Mouse (Mus musculus): ENCODE measurements around the gene P4ha3. TPM values are rescaled to one million over a fixed set of nuclear protein-coding genes. Genes with fewer than 3 reads are reported as not detected.

P4ha3 gene
- polyA plus RNA-seq, 1 experiment from 2014 or later: 4.4 TPM

DNA sequence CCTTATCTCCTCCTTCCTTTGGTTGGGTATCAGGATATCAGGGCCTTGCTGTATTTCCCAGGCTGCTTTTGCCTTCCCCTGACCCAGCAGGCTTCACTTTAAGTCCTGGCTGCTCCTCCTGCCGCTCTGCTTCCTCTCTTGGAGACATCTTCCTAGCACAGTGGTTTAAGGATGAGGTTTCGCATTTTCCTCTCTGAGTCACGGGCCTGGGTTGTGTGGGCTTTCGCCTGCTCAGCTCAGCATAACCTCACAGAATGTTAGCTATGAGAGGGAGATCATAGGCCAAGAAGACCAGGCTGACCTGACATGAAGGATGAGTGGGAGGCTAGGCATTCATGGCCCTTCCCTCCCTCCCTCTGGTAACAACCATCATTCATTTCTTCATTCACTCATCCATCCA is 27.4 kb downstream of the P4ha3 start:
- H3K9me3 ChIP-seq (replicated peaks; ENCODE audit: control insufficient read depth, low read length): no peaks in the 10 kb centered on the region
- no peak overlapping the region for H3K4me2 ChIP-seq (ENCODE audit: low read depth, low read length)
- no peak overlapping the region for H3K9ac ChIP-seq (ENCODE audit: low read length)
- no peak overlapping the region for H3K4me3 ChIP-seq (replicated peaks; ENCODE audit: low read length)
- H3K36me3 ChIP-seq (ENCODE audit: control insufficient read depth, insufficient read depth, low read length): no peaks in the 10 kb centered on the region
- no peak for ATAC-seq (ENCODE audit: insufficient read depth, low FRiP score)
- no peak overlapping the region for H3K27ac ChIP-seq (ENCODE audit: low read length)
- H3K4me1 ChIP-seq (ENCODE audit: control insufficient read depth, insufficient read depth, low read length): peaks cover 7% of the 10 kb centered on the region; the same call in 1 of the 2 replicates
- 87% methylated on average over 4 of the region's 4 CpGs for WGBS
- no peaks in the 10 kb centered on the region for H3K27me3 ChIP-seq (ENCODE audit: control insufficient read depth, insufficient read depth, low read length)

DNA sequence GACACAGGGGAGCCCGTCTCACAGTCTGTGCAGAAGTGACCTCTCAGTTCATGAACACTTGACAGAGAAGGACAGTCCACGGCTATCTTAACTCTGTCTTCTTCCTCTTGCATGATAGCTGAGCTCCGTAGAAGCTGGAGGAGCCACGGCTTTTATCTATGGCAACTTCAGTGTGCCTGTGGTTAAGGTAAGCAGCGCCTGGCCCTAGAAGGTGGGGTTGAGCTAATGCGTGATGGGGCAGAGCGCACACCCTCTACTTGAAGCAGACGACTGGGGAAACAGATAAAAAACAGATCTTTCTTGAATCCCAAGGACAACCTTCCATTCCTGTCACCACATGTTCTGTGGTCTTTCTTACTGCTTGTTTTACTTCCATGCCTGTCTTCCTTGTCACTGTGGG is 31.6 kb downstream of the P4ha3 start:
- no peaks in the 10 kb centered on the region for H3K9me3 ChIP-seq (replicated peaks; ENCODE audit: control insufficient read depth, low read length)
- ATAC-seq (ENCODE audit: insufficient read depth, low FRiP score): no peak
- 83% methylated on average over 8 of the region's 8 CpGs for WGBS
- H3K27me3 ChIP-seq (ENCODE audit: control insufficient read depth, insufficient read depth, low read length): no peaks in the 10 kb centered on the region
- H3K4me1 ChIP-seq (ENCODE audit: control insufficient read depth, insufficient read depth, low read length): no peaks in the 10 kb centered on the region
- no peak overlapping the region for H3K9ac ChIP-seq (ENCODE audit: low read length)
- no peaks in the 10 kb centered on the region for H3K36me3 ChIP-seq (ENCODE audit: control insufficient read depth, insufficient read depth, low read length)
- no peak overlapping the region for H3K4me2 ChIP-seq (ENCODE audit: low read depth, low read length)
- no peak overlapping the region for H3K4me3 ChIP-seq (replicated peaks; ENCODE audit: low read length)
- no peak overlapping the region for H3K27ac ChIP-seq (ENCODE audit: low read length)

- 97% methylated on average over 5 of the region's 5 CpGs for WGBS
- H3K27ac ChIP-seq (ENCODE audit: low read length): no peak overlapping the region
- no peaks in the 10 kb centered on the region for H3K9me3 ChIP-seq (replicated peaks; ENCODE audit: control insufficient read depth, low read length)
- H3K36me3 ChIP-seq (ENCODE audit: control insufficient read depth, insufficient read depth, low read length): no peaks in the 10 kb centered on the region
- no peak overlapping the region for H3K4me2 ChIP-seq (ENCODE audit: low read depth, low read length)
- H3K4me1 ChIP-seq (ENCODE audit: control insufficient read depth, insufficient read depth, low read length): no peaks in the 10 kb centered on the region
- H3K27me3 ChIP-seq (ENCODE audit: control insufficient read depth, insufficient read depth, low read length): no peaks in the 10 kb centered on the region
- no peak for ATAC-seq (ENCODE audit: insufficient read depth, low FRiP score)
- no peak overlapping the region for H3K4me3 ChIP-seq (replicated peaks; ENCODE audit: low read length)
- H3K9ac ChIP-seq (ENCODE audit: low read length): no peak overlapping the region
Observed at GRCm38 (mm10) chr7:100317534-100317933, 32.2 kb downstream of the P4ha3 start.

DNA sequence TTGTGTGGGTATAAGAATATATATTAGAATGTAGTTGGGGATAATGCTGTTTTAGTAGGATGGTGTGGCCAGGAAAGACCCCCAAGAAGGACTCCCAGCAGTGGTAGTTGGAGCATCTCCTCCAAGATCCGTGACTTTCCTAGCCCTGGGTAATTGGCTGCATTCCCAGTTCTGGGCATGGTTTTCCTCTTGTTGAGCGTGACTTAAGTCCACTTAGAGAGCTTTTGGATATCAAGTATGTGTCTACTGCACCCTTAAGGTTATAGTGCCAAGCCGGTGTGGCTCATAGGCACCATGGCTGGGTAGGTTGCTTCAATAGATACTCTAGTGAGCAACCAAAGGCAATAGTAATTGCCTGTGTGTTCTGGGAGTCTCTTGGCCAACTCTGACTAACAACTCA is 38.4 kb downstream of the P4ha3 start:
- Histone ChIP-seq H3K9me3 (replicated peaks; ENCODE audit: control insufficient read depth, low read length) (no peaks in the 10 kb centered on the region), H3K4me3 (replicated peaks; ENCODE audit: low read length) (no peak overlapping the region), H3K9ac (ENCODE audit: low read length) (no peak overlapping the region), H3K27ac (ENCODE audit: low read length) (no peak overlapping the region), H3K27me3 (ENCODE audit: control insufficient read depth, insufficient read depth, low read length) (no peaks in the 10 kb centered on the region), H3K36me3 (ENCODE audit: control insufficient read depth, insufficient read depth, low read length) (0 out of 2 replicates have a peak, but pooled peaks cover 3% of the 10 kb centered on the region), H3K4me1 (ENCODE audit: control insufficient read depth, insufficient read depth, low read length) (no peaks in the 10 kb centered on the region), H3K4me2 (ENCODE audit: low read depth, low read length) (no peak overlapping the region)
- no peak for ATAC-seq (ENCODE audit: insufficient read depth, low FRiP score)
- 77% methylated on average over 3 of the region's 3 CpGs for WGBS

GRCm38 (mm10) chr7:100325482-100325881 is 40.2 kb downstream of the P4ha3 start:
- H3K27ac ChIP-seq (ENCODE audit: low read length): no peak overlapping the region
- H3K9ac ChIP-seq (ENCODE audit: low read length): no peak overlapping the region
- H3K4me1 ChIP-seq (ENCODE audit: control insufficient read depth, insufficient read depth, low read length): no peaks in the 10 kb centered on the region
- H3K4me3 ChIP-seq (replicated peaks; ENCODE audit: low read length): no peak overlapping the region
- WGBS: 70% methylated on average over 6 of the region's 6 CpGs
- ATAC-seq (ENCODE audit: insufficient read depth, low FRiP score): no peak
- no peaks in the 10 kb centered on the region for H3K9me3 ChIP-seq (replicated peaks; ENCODE audit: control insufficient read depth, low read length)
- no peak overlapping the region for H3K4me2 ChIP-seq (ENCODE audit: low read depth, low read length)
- no peaks in the 10 kb centered on the region for H3K27me3 ChIP-seq (ENCODE audit: control insufficient read depth, insufficient read depth, low read length)
- H3K36me3 ChIP-seq (ENCODE audit: control insufficient read depth, insufficient read depth, low read length): 0 out of 2 replicates have a peak, but pooled peaks cover 3% of the 10 kb centered on the region

GRCm38 (mm10) chr7:100327514-100327913 is 42.2 kb downstream of the P4ha3 start:
- peak; percentile 53; the same call in 1 of the 2 replicates for ATAC-seq (ENCODE audit: insufficient read depth, low FRiP score)
- Histone ChIP-seq H3K4me3 (replicated peaks; ENCODE audit: low read length) (no peak overlapping the region), H3K36me3 (ENCODE audit: control insufficient read depth, insufficient read depth, low read length) (0 out of 2 replicates have a peak, but pooled peaks cover 3% of the 10 kb centered on the region), H3K27ac (ENCODE audit: low read length) (no peak overlapping the region), H3K4me2 (ENCODE audit: low read depth, low read length) (no peak overlapping the region), H3K9ac (ENCODE audit: low read length) (no peak overlapping the region), H3K27me3 (ENCODE audit: control insufficient read depth, insufficient read depth, low read length) (no peaks in the 10 kb centered on the region), H3K4me1 (ENCODE audit: control insufficient read depth, insufficient read depth, low read length) (no peaks in the 10 kb centered on the region), H3K9me3 (replicated peaks; ENCODE audit: control insufficient read depth, low read length) (no peaks in the 10 kb centered on the region)
- WGBS: 88% methylated on average over 7 of the region's 7 CpGs

- ATAC-seq (ENCODE audit: insufficient read depth, low FRiP score): no peak
- Histone ChIP-seq H3K27ac (ENCODE audit: low read length) (no peak overlapping the region), H3K4me3 (replicated peaks; ENCODE audit: low read length) (no peak overlapping the region), H3K36me3 (ENCODE audit: control insufficient read depth, insufficient read depth, low read length) (0 out of 2 replicates have a peak, but pooled peaks cover 3% of the 10 kb centered on the region), H3K9me3 (replicated peaks; ENCODE audit: control insufficient read depth, low read length) (no peaks in the 10 kb centered on the region), H3K27me3 (ENCODE audit: control insufficient read depth, insufficient read depth, low read length) (no peaks in the 10 kb centered on the region), H3K9ac (ENCODE audit: low read length) (no peak overlapping the region), H3K4me1 (ENCODE audit: control insufficient read depth, insufficient read depth, low read length) (no peaks in the 10 kb centered on the region), H3K4me2 (ENCODE audit: low read depth, low read length) (no peak overlapping the region)
- WGBS: 89% methylated on average over 4 of the region's 4 CpGs
Observed at GRCm38 (mm10) chr7:100328636-100329035, 43.3 kb downstream of the P4ha3 start.

GRCm38 (mm10) chr7:100331269-100331668 is 45.9 kb downstream of the P4ha3 start:
- 90% methylated on average over 3 of the region's 3 CpGs for WGBS
- H3K36me3 ChIP-seq (ENCODE audit: control insufficient read depth, insufficient read depth, low read length): 0 out of 2 replicates have a peak, but pooled peaks cover 3% of the 10 kb centered on the region
- ATAC-seq (ENCODE audit: insufficient read depth, low FRiP score): no peak
- H3K9me3 ChIP-seq (replicated peaks; ENCODE audit: control insufficient read depth, low read length): no peaks in the 10 kb centered on the region
- H3K27ac ChIP-seq (ENCODE audit: low read length): no peak overlapping the region
- H3K4me1 ChIP-seq (ENCODE audit: control insufficient read depth, insufficient read depth, low read length): no peaks in the 10 kb centered on the region
- H3K9ac ChIP-seq (ENCODE audit: low read length): no peak overlapping the region
- H3K4me3 ChIP-seq (replicated peaks; ENCODE audit: low read length): no peak overlapping the region
- no peak overlapping the region for H3K4me2 ChIP-seq (ENCODE audit: low read depth, low read length)
- no peaks in the 10 kb centered on the region for H3K27me3 ChIP-seq (ENCODE audit: control insufficient read depth, insufficient read depth, low read length)

GRCm38 (mm10) chr7:100335921-100336320 is 50.6 kb downstream of the P4ha3 start:
- Histone ChIP-seq H3K27me3 (ENCODE audit: control insufficient read depth, insufficient read depth, low read length) (no peaks in the 10 kb centered on the region), H3K4me3 (replicated peaks; ENCODE audit: low read length) (no peak overlapping the region), H3K9ac (ENCODE audit: low read length) (no peak overlapping the region), H3K27ac (ENCODE audit: low read length) (no peak overlapping the region), H3K4me2 (ENCODE audit: low read depth, low read length) (no peak overlapping the region), H3K9me3 (replicated peaks; ENCODE audit: control insufficient read depth, low read length) (no peaks in the 10 kb centered on the region), H3K4me1 (ENCODE audit: control insufficient read depth, insufficient read depth, low read length) (no peaks in the 10 kb centered on the region), H3K36me3 (ENCODE audit: control insufficient read depth, insufficient read depth, low read length) (peaks cover 7% of the 10 kb centered on the region; the same call in 1 of the 2 replicates)
- 95% methylated on average over 2 of the region's 2 CpGs for WGBS
- no peak for ATAC-seq (ENCODE audit: insufficient read depth, low FRiP score)

Data from stomach, embryonic 16.5 days (tissue).